Mouse (Mus musculus) limb, embryonic 11.5 days (tissue): ENCODE measurements around the gene Sdsl. TPM values are rescaled to one million over a fixed set of nuclear protein-coding genes. Genes with fewer than 3 reads are reported as not detected.

Experiments used
- ATAC-seq: fragments of 200-750 bp; cut with Nextera tagmentation; 2 replicates; pipeline ENCODE4 v1.8.0; 2017; ENCODE audit warnings: low read depth; ENCODE audit not compliant: insufficient number of reproducible peaks, low FRiP score, low TSS enrichment
- DNase-seq: peaks from one replicate; pipeline ENCODE4 v3.0.0-alpha.2; 2015; ENCODE audit warnings: low spot score
- H3K27ac ChIP-seq: fragments of 300-500 bp; sonication (generic); replicated peaks from 2 replicates; pipeline ENCODE4 v1.5.1; 2014; ENCODE audit warnings: low read depth, mild to moderate bottlenecking, low read length
- H3K27me3 ChIP-seq: fragments of 300-500 bp; sonication (generic); 2 replicates; pipeline ENCODE4 v1.6.1; 2014; ENCODE audit warnings: mild to moderate bottlenecking, low read length, mixed read lengths; ENCODE audit not compliant: control insufficient read depth, insufficient read depth
- H3K36me3 ChIP-seq: fragments of 300-500 bp; sonication (generic); 2 replicates; pipeline ENCODE4 v1.6.1; 2014; ENCODE audit warnings: mild to moderate bottlenecking, low read length, moderate library complexity, mixed read lengths; ENCODE audit not compliant: control insufficient read depth, insufficient read depth
- H3K4me1 ChIP-seq: fragments of 300-500 bp; sonication (generic); 2 replicates; pipeline ENCODE4 v1.6.1; 2014; ENCODE audit warnings: low read length, mixed read lengths; ENCODE audit not compliant: control insufficient read depth, insufficient read depth
- H3K4me2 ChIP-seq: fragments of 300-500 bp; sonication (generic); 2 replicates; pipeline ENCODE4 v1.6.1; 2014; ENCODE audit warnings: low read depth, mild to moderate bottlenecking, moderate library complexity; ENCODE audit not compliant: severe bottlenecking
- H3K4me3 ChIP-seq: fragments of 300-500 bp; sonication (generic); 2 replicates; pipeline ENCODE4 v1.5.1; 2014; ENCODE audit warnings: low read depth, low read length
- H3K9ac ChIP-seq: fragments of 300-500 bp; sonication (generic); 2 replicates; pipeline ENCODE4 v1.6.1; 2014; ENCODE audit warnings: mild to moderate bottlenecking, low read length
- H3K9me3 ChIP-seq: fragments of 300-500 bp; sonication (generic); 2 replicates; pipeline ENCODE4 v1.6.1; 2016; ENCODE audit warnings: low read length; ENCODE audit not compliant: control insufficient read depth
- WGBS: fragments of 180-500 bp; shearing (Covaris S2); extraction: QIAGEN DNeasy Blood & Tissue Kit; methylation state at CpG from one replicate; pipeline ENCODE4 v1.1.7; 2014; 5-methylcytosine and 5-hydroxymethylcytosine counted together
- polyA plus RNA-seq: library from polyadenylated mRNA; unstranded; fragments of >200 nt; fragmentation: Nextera tagmentation; extraction: Ambion mirVana; gene quantifications from 2 replicates; pipeline ENCODE4 v1.2.1, GENCODE M21; 2014

Gene Sdsl
- polyA plus RNA-seq, 1 experiment from 2014 or later = 4.0 TPM

GRCm38 (mm10) chr5:120433135-120433760, 39.4 kb downstream of the Sdsl start:
- H3K4me3 ChIP-seq = no peak overlapping the region
- DNase-seq (peak; percentile 44), ATAC-seq (no peak)
- H3K27ac ChIP-seq = no peak overlapping the region
- H3K4me2 ChIP-seq = no peak overlapping the region
- peaks cover 95% of the 10 kb centered on the region for H3K27me3 ChIP-seq
- no peaks in the 10 kb centered on the region for H3K36me3 ChIP-seq
- no peaks in the 10 kb centered on the region for H3K9me3 ChIP-seq
- H3K9ac ChIP-seq = no peak overlapping the region
- whole genome bisulfite sequencing = 1% methylated on average over 13 of the region's 13 CpGs
- H3K4me1 ChIP-seq = peaks cover 8% of the 10 kb centered on the region

- Histone ChIP-seq H3K36me3 (no peaks in the 10 kb centered on the region), H3K27me3 (peaks cover 91% of the 10 kb centered on the region), H3K9ac (no peak overlapping the region), H3K4me1 (peaks cover 5% of the 10 kb centered on the region; the same call in 1 of the 2 replicates), H3K27ac (no peak overlapping the region), H3K4me2 (no peak overlapping the region), H3K4me3 (no peak overlapping the region), H3K9me3 (no peaks in the 10 kb centered on the region)
- ATAC-seq (no peak), DNase-seq (no peak)
- WGBS = under 1% methylated on average over 9 of the region's 9 CpGs
Observed at GRCm38 (mm10) chr5:120432486-120433015, 40.1 kb downstream of the Sdsl start.

DNA sequence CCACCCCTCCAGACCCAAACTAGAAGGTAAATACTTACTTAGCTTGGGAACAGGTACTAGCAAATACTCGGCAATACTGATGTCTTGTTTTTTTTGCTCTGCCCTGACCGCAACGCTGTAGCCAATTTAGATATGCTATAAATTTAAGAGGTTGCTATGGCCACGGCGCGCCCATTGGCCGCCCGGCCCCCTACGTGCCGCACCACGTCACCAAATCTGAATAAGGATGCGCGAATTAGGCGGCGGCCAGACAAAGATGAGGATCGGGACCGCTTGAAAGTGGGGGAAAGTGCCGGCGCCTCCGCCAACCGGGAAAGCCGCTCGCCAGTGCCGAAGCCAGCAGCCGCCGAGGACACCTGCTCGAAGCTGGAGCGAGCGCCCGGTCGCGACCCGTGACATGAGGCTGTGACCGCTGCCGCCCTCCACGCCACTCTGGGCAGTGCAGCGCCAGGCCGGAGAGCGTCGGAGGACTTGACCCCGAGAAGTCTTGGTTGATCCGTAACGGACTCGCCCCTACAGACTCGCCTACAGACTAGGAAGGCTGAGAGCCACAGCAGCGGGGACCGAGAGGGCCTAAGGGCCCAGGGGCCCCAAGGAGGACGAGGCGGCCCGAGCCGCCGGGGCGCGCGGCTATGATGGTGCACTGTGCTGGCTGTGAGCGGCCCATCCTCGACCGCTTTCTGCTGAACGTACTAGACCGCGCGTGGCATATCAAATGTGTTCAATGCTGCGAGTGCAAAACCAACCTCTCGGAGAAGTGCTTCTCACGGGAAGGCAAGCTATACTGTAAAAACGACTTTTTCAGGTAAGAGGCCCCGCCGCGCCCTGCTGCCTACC, 40.7 kb downstream of the Sdsl start, which contains the start of gene Lhx5:
Lhx5 (plus strand) TSS at position 51 of the 837 bp plus-strand sequence.
- H3K9ac ChIP-seq = no peak within 1 kb of the TSS
- no peak within 1 kb of the TSS for H3K4me2 ChIP-seq

DNA sequence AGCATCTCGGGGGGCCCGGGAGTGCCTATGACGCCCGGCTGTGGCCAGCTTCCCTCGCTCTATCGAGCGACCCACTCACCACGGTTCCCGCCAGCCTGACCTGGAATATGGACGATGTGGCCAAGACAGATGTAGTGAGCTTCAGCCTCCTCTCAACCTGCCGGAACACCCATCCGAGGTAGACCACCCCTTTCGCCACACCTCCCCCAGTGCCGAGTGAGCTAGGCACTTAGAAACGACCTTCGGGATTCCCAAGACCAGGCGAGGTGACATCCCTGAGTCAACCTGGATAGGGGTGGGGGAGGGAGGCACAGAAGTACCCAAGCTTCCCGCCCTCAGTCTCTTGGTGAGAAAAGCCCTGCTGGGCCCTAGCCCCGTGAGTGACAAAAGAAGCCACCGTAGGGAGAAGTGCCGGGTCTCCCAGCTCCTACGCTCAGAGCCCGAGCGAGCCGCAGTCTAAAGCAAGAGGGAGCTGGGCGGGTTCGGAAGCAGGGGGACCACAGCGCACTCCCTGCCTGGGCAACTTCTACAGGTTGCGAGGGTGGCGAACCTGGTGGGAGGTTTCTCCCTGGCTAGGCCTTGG, 41.5 kb downstream of the Sdsl start:
- no peak overlapping the region for H3K4me2 ChIP-seq
- no peaks in the 10 kb centered on the region for H3K9me3 ChIP-seq
- peaks cover 2% of the 10 kb centered on the region; the same call in 1 of the 2 replicates for H3K4me1 ChIP-seq
- WGBS = under 1% methylated on average over 30 of the region's 30 CpGs
- H3K9ac ChIP-seq = no peak overlapping the region
- H3K27me3 ChIP-seq = peaks cover 92% of the 10 kb centered on the region
- peak; percentile 56 for DNase-seq
- no peak for ATAC-seq
- no peak overlapping the region for H3K27ac ChIP-seq
- H3K4me3 ChIP-seq = no peak overlapping the region
- H3K36me3 ChIP-seq = no peaks in the 10 kb centered on the region

More for the DNA sequence above, 40.7 kb downstream of the Sdsl start, which contains the start of gene Lhx5:
- Histone ChIP-seq H3K4me1 (peaks cover 5% of the 10 kb centered on the region; the same call in 1 of the 2 replicates), H3K9me3 (no peaks in the 10 kb centered on the region), H3K27ac (no peak within 1 kb of the TSS), H3K27me3 (peaks cover 91% of the 10 kb centered on the region), H3K36me3 (no peaks in the 10 kb centered on the region), H3K4me3 (peak within 1 kb of the TSS; percentile 5; the same call in 1 of the 2 replicates)
- under 1% methylated on average over 69 of the region's 69 CpGs for WGBS
- DNase-seq (peak; percentile 57), ATAC-seq (no peak)

DNA sequence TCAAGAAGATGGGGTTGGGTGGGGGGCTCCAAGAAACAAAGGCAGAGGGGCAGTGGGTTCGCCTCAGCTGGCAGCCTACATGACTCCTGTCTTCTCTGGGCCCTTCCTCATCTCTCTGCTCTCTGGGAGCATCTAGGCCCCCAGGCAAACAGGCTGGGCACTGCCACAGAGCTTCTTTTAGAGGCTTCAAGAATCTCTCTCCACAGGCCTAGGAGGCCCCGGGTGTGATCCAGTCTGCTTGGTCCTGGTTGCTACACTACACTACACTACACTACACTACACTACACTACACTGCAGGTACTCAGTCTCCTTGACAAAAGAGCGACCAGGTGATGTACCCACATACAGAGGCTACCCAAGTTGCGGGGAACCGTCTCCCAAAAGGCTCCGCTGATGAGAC, 42.9 kb downstream of the Sdsl start:
- H3K27ac ChIP-seq = no peak overlapping the region
- no peak for DNase-seq
- H3K4me2 ChIP-seq = no peak overlapping the region
- 4% methylated on average over 6 of the region's 6 CpGs for WGBS
- H3K27me3 ChIP-seq = peaks cover 88% of the 10 kb centered on the region
- H3K4me1 ChIP-seq = no peaks in the 10 kb centered on the region
- no peaks in the 10 kb centered on the region for H3K36me3 ChIP-seq
- no peak overlapping the region for H3K4me3 ChIP-seq
- no peaks in the 10 kb centered on the region for H3K9me3 ChIP-seq
- ATAC-seq = no peak
- H3K9ac ChIP-seq = no peak overlapping the region

DNA sequence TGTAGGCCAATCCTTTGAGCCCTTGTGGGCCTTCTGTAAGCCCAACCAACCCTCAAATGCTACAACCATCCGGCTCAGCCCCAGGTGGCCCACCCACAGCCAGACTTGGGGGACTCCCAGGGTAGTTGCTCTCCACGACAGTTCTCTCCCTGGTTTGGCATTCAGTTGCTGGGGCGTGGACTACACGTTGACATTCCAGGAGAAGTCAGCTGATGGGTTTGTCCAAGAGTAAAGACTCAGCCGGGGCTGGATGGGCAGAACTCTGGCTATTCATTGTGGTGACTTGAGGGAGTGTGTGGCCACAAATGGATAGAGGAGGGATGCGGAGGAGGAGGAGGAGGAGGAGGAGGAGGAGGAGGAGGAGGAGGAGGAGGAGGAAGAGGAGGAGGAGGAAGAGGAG, 43.6 kb downstream of the Sdsl start:
- Histone ChIP-seq H3K9ac (no peak overlapping the region), H3K27me3 (peaks cover 87% of the 10 kb centered on the region), H3K9me3 (no peaks in the 10 kb centered on the region), H3K27ac (no peak overlapping the region), H3K4me1 (no peaks in the 10 kb centered on the region), H3K4me2 (no peak overlapping the region), H3K36me3 (no peaks in the 10 kb centered on the region), H3K4me3 (no peak overlapping the region)
- no peak for ATAC-seq
- peak; percentile 29 for DNase-seq
- WGBS = 1% methylated on average over 5 of the region's 6 CpGs

DNA sequence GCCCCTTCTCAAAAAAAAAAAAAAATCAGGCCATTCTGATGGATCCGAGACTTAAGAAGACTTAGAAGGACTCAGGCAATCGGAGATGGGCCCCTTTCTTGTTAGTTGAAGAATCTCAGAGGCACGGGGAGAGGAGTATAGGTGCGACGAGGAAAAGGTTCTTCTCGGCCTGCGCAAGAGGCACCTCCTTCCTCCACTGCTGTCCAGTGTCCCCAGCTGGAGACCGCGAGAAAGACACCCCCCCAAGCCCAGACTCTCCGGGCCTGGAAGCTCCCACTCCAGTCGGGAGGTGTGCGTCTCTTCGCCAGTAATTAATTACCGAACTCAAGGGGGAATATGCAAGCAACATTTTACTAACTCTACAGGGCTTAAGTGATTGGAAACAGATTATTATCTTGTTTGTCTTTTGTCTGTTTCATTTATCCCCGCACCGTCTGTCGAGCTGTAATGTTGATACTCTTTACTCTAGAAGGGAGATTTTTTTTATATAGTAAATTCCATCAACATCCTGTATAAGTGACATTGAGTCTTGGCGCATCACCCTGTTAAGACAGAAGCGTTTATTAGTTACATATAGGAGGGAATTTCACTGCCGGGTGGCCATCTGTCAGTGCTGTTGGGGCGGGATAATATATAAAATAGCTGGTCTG, 44.3 kb downstream of the Sdsl start:
- H3K36me3 ChIP-seq = no peaks in the 10 kb centered on the region
- peak; percentile 26 for DNase-seq
- H3K9ac ChIP-seq = no peak overlapping the region
- no peak overlapping the region for H3K4me3 ChIP-seq
- H3K27ac ChIP-seq = no peak overlapping the region
- peaks cover 83% of the 10 kb centered on the region for H3K27me3 ChIP-seq
- ATAC-seq = no peak
- no peaks in the 10 kb centered on the region for H3K4me1 ChIP-seq
- no peak overlapping the region for H3K4me2 ChIP-seq
- no peaks in the 10 kb centered on the region for H3K9me3 ChIP-seq
- 2% methylated on average over 21 of the region's 21 CpGs for WGBS

- H3K36me3 ChIP-seq = no peaks in the 10 kb centered on the region
- no peaks in the 10 kb centered on the region for H3K4me1 ChIP-seq
- H3K27ac ChIP-seq = no peak overlapping the region
- no peak overlapping the region for H3K4me2 ChIP-seq
- no peak overlapping the region for H3K4me3 ChIP-seq
- peak; percentile 45 for DNase-seq
- no peaks in the 10 kb centered on the region for H3K9me3 ChIP-seq
- peaks cover 79% of the 10 kb centered on the region for H3K27me3 ChIP-seq
- under 1% methylated on average over 33 of the region's 33 CpGs for WGBS
- H3K9ac ChIP-seq = no peak overlapping the region
- ATAC-seq = no peak
Observed at GRCm38 (mm10) chr5:120427451-120427938, 45.1 kb downstream of the Sdsl start.
